Mouse (Mus musculus) hindbrain, embryonic 11.5 days (tissue): ENCODE data around the gene Amigo2. TPM values are rescaled to one million over a fixed set of nuclear protein-coding genes. Genes with fewer than 3 reads are reported as not detected.

Experiments used
- ATAC-seq: fragments of 200-750 bp; cut with Nextera tagmentation; 2 replicates; pipeline ENCODE4 v1.8.0; 2017; ENCODE audit warnings: mild to moderate bottlenecking, moderate TSS enrichment, moderate library complexity; ENCODE audit not compliant: low FRiP score
- DNase-seq: peaks from one replicate; pipeline ENCODE4 v3.0.0-alpha.2; 2015; ENCODE audit warnings: low spot score
- H3K27ac ChIP-seq: fragments of 300-500 bp; sonication (generic); 2 replicates; pipeline ENCODE4 v1.5.1; 2014; ENCODE audit warnings: mild to moderate bottlenecking, low read depth, low read length
- H3K27me3 ChIP-seq: fragments of 300-500 bp; sonication (generic); 2 replicates; pipeline ENCODE4 v1.6.1; 2014; ENCODE audit warnings: mild to moderate bottlenecking, low read length, moderate library complexity, mixed read lengths; ENCODE audit not compliant: control insufficient read depth, insufficient read depth
- H3K36me3 ChIP-seq: fragments of 300-500 bp; sonication (generic); 2 replicates; pipeline ENCODE4 v1.6.1; 2014; ENCODE audit warnings: mild to moderate bottlenecking, low read length, moderate library complexity, mixed read lengths; ENCODE audit not compliant: control insufficient read depth, insufficient read depth
- H3K4me1 ChIP-seq: fragments of 300-500 bp; sonication (generic); replicated peaks from 2 replicates; pipeline ENCODE4 v1.6.1; 2014; ENCODE audit warnings: low read length, mixed read lengths; ENCODE audit not compliant: control insufficient read depth, insufficient read depth
- H3K4me2 ChIP-seq: fragments of 300-500 bp; sonication (generic); replicated peaks from 2 replicates; pipeline ENCODE4 v1.6.1; 2014; ENCODE audit warnings: mild to moderate bottlenecking, low read depth, low read length
- H3K4me3 ChIP-seq: fragments of 300-500 bp; sonication (generic); 2 replicates; pipeline ENCODE4 v1.5.1; 2014; ENCODE audit warnings: low read depth, low read length
- H3K9ac ChIP-seq: fragments of 300-500 bp; sonication (generic); 2 replicates; pipeline ENCODE4 v1.6.1; 2014; ENCODE audit warnings: low read depth, low read length
- H3K9me3 ChIP-seq: fragments of 300-500 bp; sonication (generic); 2 replicates; pipeline ENCODE4 v1.6.1; 2016; ENCODE audit warnings: low read length; ENCODE audit not compliant: control insufficient read depth
- WGBS: fragments of 180-500 bp; shearing (Covaris S2); extraction: QIAGEN DNeasy Blood & Tissue Kit; methylation state at CpG from one replicate; pipeline ENCODE4 v1.1.7; 2014; 5-methylcytosine and 5-hydroxymethylcytosine counted together
- polyA plus RNA-seq: library from polyadenylated mRNA; unstranded; fragments of >200 nt; fragmentation: Nextera tagmentation; extraction: Ambion mirVana; gene quantifications from 2 replicates; pipeline ENCODE4 v1.2.1, GENCODE M21; 2014

Amigo2 gene
- polyA plus RNA-seq, 1 experiment from 2014 or later = 6.0 TPM

- Histone ChIP-seq H3K9me3 (no peaks in the 10 kb centered on the region), H3K27ac (no peak overlapping the region), H3K4me3 (no peak overlapping the region), H3K9ac (no peak overlapping the region), H3K4me1 (no peaks in the 10 kb centered on the region), H3K4me2 (no peak overlapping the region), H3K36me3 (no peaks in the 10 kb centered on the region), H3K27me3 (no peaks in the 10 kb centered on the region)
- ATAC-seq = no peak
- no peak for DNase-seq
- 87% methylated on average over 12 of the region's 12 CpGs for WGBS
These were observed 28.7 kb upstream of the Amigo2 start for GRCm38 (mm10) chr15:97275626-97276395.

- H3K27me3 ChIP-seq = no peaks in the 10 kb centered on the region
- WGBS = 80% methylated on average over 3 of the region's 3 CpGs
- H3K9ac ChIP-seq = no peak overlapping the region
- DNase-seq (no peak), ATAC-seq (no peak)
- no peaks in the 10 kb centered on the region for H3K36me3 ChIP-seq
- H3K4me2 ChIP-seq = no peak overlapping the region
- no peaks in the 10 kb centered on the region for H3K4me1 ChIP-seq
- H3K4me3 ChIP-seq = no peak overlapping the region
- H3K27ac ChIP-seq = no peak overlapping the region
- H3K9me3 ChIP-seq = no peaks in the 10 kb centered on the region
These were observed 25.7 kb upstream of the Amigo2 start for GRCm38 (mm10) chr15:97272831-97273230.

GRCm38 (mm10) chr15:97271985-97272697 lies 25.1 kb upstream of the Amigo2 start:
- WGBS = 47% methylated on average over 7 of the region's 7 CpGs
- Histone ChIP-seq H3K27me3 (no peaks in the 10 kb centered on the region), H3K4me3 (no peak overlapping the region), H3K36me3 (no peaks in the 10 kb centered on the region), H3K27ac (no peak overlapping the region), H3K9me3 (no peaks in the 10 kb centered on the region), H3K4me1 (no peaks in the 10 kb centered on the region), H3K4me2 (no peak overlapping the region), H3K9ac (no peak overlapping the region)
- DNase-seq = no peak
- ATAC-seq = no peak

- ATAC-seq = no peak
These were observed 20.1 kb upstream of the Amigo2 start for GRCm38 (mm10) chr15:97267094-97267695.

GRCm38 (mm10) chr15:97266236-97266845 lies 19.3 kb upstream of the Amigo2 start:
- H3K36me3 ChIP-seq = no peaks in the 10 kb centered on the region
- H3K27ac ChIP-seq = no peak overlapping the region
- H3K9me3 ChIP-seq = no peaks in the 10 kb centered on the region
- no peak overlapping the region for H3K4me2 ChIP-seq
- no peak overlapping the region for H3K4me3 ChIP-seq
- ATAC-seq = no peak
- 80% methylated on average over 14 of the region's 14 CpGs for WGBS
- no peak overlapping the region for H3K9ac ChIP-seq
- H3K27me3 ChIP-seq = no peaks in the 10 kb centered on the region
- H3K4me1 ChIP-seq = no peaks in the 10 kb centered on the region
- no peak for DNase-seq

More at GRCm38 (mm10) chr15:97267094-97267695, 20.1 kb upstream of the Amigo2 start:
- Histone ChIP-seq H3K36me3 (no peaks in the 10 kb centered on the region), H3K4me1 (no peaks in the 10 kb centered on the region), H3K9me3 (no peaks in the 10 kb centered on the region), H3K4me2 (no peak overlapping the region), H3K27ac (no peak overlapping the region), H3K27me3 (no peaks in the 10 kb centered on the region), H3K4me3 (no peak overlapping the region), H3K9ac (no peak overlapping the region)
- 82% methylated on average over 8 of the region's 8 CpGs for WGBS
- DNase-seq = no peak

- H3K4me3 ChIP-seq = no peak overlapping the region
- 72% methylated on average over 9 of the region's 9 CpGs for WGBS
- DNase-seq = no peak
These were observed 15.2 kb upstream of the Amigo2 start for GRCm38 (mm10) chr15:97262251-97262650.

GRCm38 (mm10) chr15:97259968-97260597 lies 13.0 kb upstream of the Amigo2 start:
- DNase-seq (no peak), ATAC-seq (no peak)
- no peaks in the 10 kb centered on the region for H3K27me3 ChIP-seq
- WGBS = 77% methylated on average over 11 of the region's 11 CpGs
- no peak overlapping the region for H3K4me2 ChIP-seq
- no peaks in the 10 kb centered on the region for H3K9me3 ChIP-seq
- H3K4me1 ChIP-seq = no peaks in the 10 kb centered on the region
- no peaks in the 10 kb centered on the region for H3K36me3 ChIP-seq
- no peak overlapping the region for H3K27ac ChIP-seq
- no peak overlapping the region for H3K9ac ChIP-seq
- H3K4me3 ChIP-seq = no peak overlapping the region

More at GRCm38 (mm10) chr15:97262251-97262650, 15.2 kb upstream of the Amigo2 start:
- Histone ChIP-seq H3K4me1 (no peaks in the 10 kb centered on the region), H3K9ac (no peak overlapping the region), H3K9me3 (no peaks in the 10 kb centered on the region), H3K4me2 (no peak overlapping the region), H3K36me3 (no peaks in the 10 kb centered on the region), H3K27ac (no peak overlapping the region), H3K27me3 (no peaks in the 10 kb centered on the region)
- ATAC-seq = no peak

GRCm38 (mm10) chr15:97259300-97259699 lies 12.2 kb upstream of the Amigo2 start:
- Histone ChIP-seq H3K27me3 (no peaks in the 10 kb centered on the region), H3K36me3 (no peaks in the 10 kb centered on the region), H3K4me1 (no peaks in the 10 kb centered on the region), H3K9me3 (no peaks in the 10 kb centered on the region), H3K4me2 (no peak overlapping the region), H3K9ac (no peak overlapping the region), H3K27ac (no peak overlapping the region), H3K4me3 (no peak overlapping the region)
- ATAC-seq (no peak), DNase-seq (no peak)
- 93% methylated on average over 8 of the region's 8 CpGs for WGBS
